Mouse (Mus musculus) liver, adult 2 months (tissue): ENCODE measurements at regions not wholly inside any gene's neighbourhood (a gene's known extent, or its start where the extent isn't known, plus 50 kb on each side); places are given as distances from the start of the nearest gene placed in this dataset.

Experiments
- DNase-seq: peaks from one replicate; pipeline ENCODE4 v3.0.0-alpha.2; 2011; ENCODE audit warnings: low read depth, low spot score; ENCODE audit errors: extremely low read depth
- H3K27ac ChIP-seq: fragments of 200-500 bp; replicated peaks from 2 replicates; pipeline ENCODE4 v1.5.1; 2012; ENCODE audit warnings: low read depth, mild to moderate bottlenecking, control low read depth, inconsistent platforms, low read length; ENCODE audit not compliant: insufficient read depth
- H3K27me3 ChIP-seq: fragments of 200-500 bp; 2 replicates; pipeline ENCODE4 v1.6.1; 2012; ENCODE audit warnings: mild to moderate bottlenecking, moderate library complexity, low read length, inconsistent platforms; ENCODE audit not compliant: control insufficient read depth, insufficient read depth
- H3K36me3 ChIP-seq: fragments of 200-500 bp; 2 replicates; pipeline ENCODE4 v1.6.1; 2012; ENCODE audit warnings: low read length, inconsistent platforms; ENCODE audit not compliant: control insufficient read depth, insufficient read depth
- H3K4me1 ChIP-seq: fragments of 200-500 bp; 2 replicates; pipeline ENCODE4 v1.6.1; 2011; ENCODE audit warnings: low read length; ENCODE audit not compliant: control insufficient read depth, insufficient read depth
- H3K4me3 ChIP-seq: fragments of 200-500 bp; 2 replicates; pipeline ENCODE4 v1.5.1; 2011; ENCODE audit warnings: low read depth, mild to moderate bottlenecking, control low read depth, low read length, moderate library complexity; ENCODE audit not compliant: insufficient read depth
- H3K79me2 ChIP-seq: fragments of 200-500 bp; 2 replicates; pipeline ENCODE4 v1.6.1; 2012; ENCODE audit warnings: inconsistent platforms, mild to moderate bottlenecking, low read length, moderate library complexity; ENCODE audit not compliant: control insufficient read depth, insufficient read depth
- H3K9ac ChIP-seq: fragments of 200-500 bp; 2 replicates; pipeline ENCODE4 v1.6.1; 2012; ENCODE audit warnings: low read depth, mild to moderate bottlenecking, control low read depth, inconsistent platforms, low read length
- CTCF ChIP-seq: fragments of 200-500 bp; IDR thresholded peaks from 2 replicates; pipeline ENCODE4 v1.5.1; 2011; ENCODE audit warnings: low read depth, low read length, control low read depth
- POLR2A ChIP-seq: fragments of 200-500 bp; IDR thresholded peaks from 2 replicates; pipeline ENCODE4 v1.6.1; 2011; ENCODE audit warnings: low read length, control low read depth; ENCODE audit not compliant: insufficient read depth; ENCODE audit errors: extremely low read depth
- WGBS: fragments of 180-500 bp; shearing (Covaris S2); methylation state at CpG from one replicate; pipeline ENCODE4 v1.1.7; 2018; 5-methylcytosine and 5-hydroxymethylcytosine counted together

DNA sequence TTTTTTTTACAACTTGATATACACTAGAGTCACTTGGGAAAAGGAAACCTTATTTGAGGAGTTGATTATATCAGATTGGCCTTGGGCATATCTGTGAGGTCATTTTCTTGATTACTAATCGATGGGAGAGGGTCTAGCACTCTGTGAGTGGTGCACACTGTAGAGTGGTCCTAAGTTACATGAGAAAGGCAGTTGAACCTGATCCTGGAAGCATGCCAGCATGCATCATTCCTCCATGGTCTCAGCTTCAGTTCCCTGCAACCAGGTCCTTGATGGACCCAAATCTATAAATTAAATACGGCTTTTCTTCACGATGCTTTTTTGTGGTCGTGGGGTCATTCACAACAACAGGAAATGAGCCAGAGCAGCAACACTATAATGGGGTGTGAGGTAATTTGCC, 194.2 kb upstream of the Sorcs1 start:
- no peak for TF ChIP-seq POLR2A
- no peak for TF ChIP-seq CTCF
- no peaks in the 10 kb centered on the region for H3K36me3 ChIP-seq
- no peaks in the 10 kb centered on the region for H3K27me3 ChIP-seq
- no peaks in the 10 kb centered on the region for H3K79me2 ChIP-seq
- no peak overlapping the region for H3K9ac ChIP-seq
- DNase-seq = no peak
- H3K27ac ChIP-seq = no peak overlapping the region
- no peaks in the 10 kb centered on the region for H3K4me1 ChIP-seq
- no peak overlapping the region for H3K4me3 ChIP-seq
- 73% methylated on average over 4 of the region's 4 CpGs for WGBS

- 65% methylated on average over 2 of the region's 2 CpGs for WGBS
Observed at GRCm38 (mm10) chr19:50872144-50872543, 193.7 kb upstream of the Sorcs1 start.

GRCm38 (mm10) chr19:50854854-50855253, 176.4 kb upstream of the Sorcs1 start:
- no peak overlapping the region for H3K27ac ChIP-seq
- TF ChIP-seq POLR2A = no peak
- no peak for TF ChIP-seq CTCF
- no peaks in the 10 kb centered on the region for H3K36me3 ChIP-seq
- H3K4me1 ChIP-seq = peaks cover 2% of the 10 kb centered on the region; the same call in 1 of the 2 replicates
- WGBS = 15% methylated on average over 1 of the region's 1 CpGs
- peak; percentile 69 for DNase-seq
- H3K27me3 ChIP-seq = no peaks in the 10 kb centered on the region
- no peak overlapping the region for H3K9ac ChIP-seq
- no peaks in the 10 kb centered on the region for H3K79me2 ChIP-seq
- H3K4me3 ChIP-seq = no peak overlapping the region

More at GRCm38 (mm10) chr19:50872144-50872543, 193.7 kb upstream of the Sorcs1 start:
- Histone ChIP-seq H3K36me3 (no peaks in the 10 kb centered on the region), H3K4me3 (no peak overlapping the region), H3K4me1 (no peaks in the 10 kb centered on the region), H3K27ac (no peak overlapping the region), H3K79me2 (no peaks in the 10 kb centered on the region), H3K27me3 (no peaks in the 10 kb centered on the region), H3K9ac (no peak overlapping the region)
- no peak for TF ChIP-seq POLR2A
- no peak for TF ChIP-seq CTCF
- no peak for DNase-seq

GRCm38 (mm10) chr19:50840499-50840898, 162.1 kb upstream of the Sorcs1 start:
- DNase-seq = no peak
- H3K27me3 ChIP-seq = no peaks in the 10 kb centered on the region
- no peak overlapping the region for H3K9ac ChIP-seq
- H3K79me2 ChIP-seq = no peaks in the 10 kb centered on the region
- no peaks in the 10 kb centered on the region for H3K4me1 ChIP-seq
- no peak for TF ChIP-seq POLR2A
- no peak for TF ChIP-seq CTCF
- H3K36me3 ChIP-seq = no peaks in the 10 kb centered on the region
- no peak overlapping the region for H3K27ac ChIP-seq
- H3K4me3 ChIP-seq = no peak overlapping the region
- WGBS = 98% methylated on average over 1 of the region's 1 CpGs
